Mouse (Mus musculus) inflammation-experienced regulatory T-cells, adult 6 months (primary cell): Measurements from ENCODE around the gene Abca17. TPM values are rescaled to one million over a fixed set of nuclear protein-coding genes. Genes with fewer than 3 reads are reported as not detected.
A peak's percentile ranks its signal among the peaks of the same experiment; 100 is the strongest.

Source experiments
- ATAC-seq: one replicate; pipeline ENCODE4 v1.8.0; 2017
- polyA plus RNA-seq, 3 experiments: library from polyadenylated mRNA; unstranded; fragments of 100-300 nt; shearing (Covaris generic); gene quantifications; one replicate each; pipeline ENCODE4 v1.2.1; 2017

Abca17 gene
- polyA plus RNA-seq, 3 experiments from 2014 or later = not detected

DNA sequence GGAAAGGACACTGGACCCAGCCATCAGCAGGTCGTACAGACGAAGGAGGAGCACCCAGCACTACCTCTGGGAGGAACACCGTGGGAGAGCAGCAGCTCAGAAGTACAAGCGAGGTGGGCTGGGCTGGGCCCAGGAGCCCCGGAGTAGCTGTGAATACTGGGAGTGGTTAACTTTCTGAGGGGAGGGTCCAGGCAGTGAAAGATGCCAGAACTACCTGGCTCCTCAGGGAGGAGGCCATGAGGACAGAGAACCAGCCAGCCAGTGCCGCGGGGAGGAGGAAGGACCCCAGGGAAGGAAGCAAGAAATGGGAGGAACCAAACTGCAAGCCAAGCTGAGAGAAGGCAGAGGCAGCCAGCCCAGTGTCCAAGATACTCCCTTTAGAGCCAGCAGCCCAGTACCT, 122.9 kb downstream of the Abca17 start:
- ATAC-seq = no peak

DNA sequence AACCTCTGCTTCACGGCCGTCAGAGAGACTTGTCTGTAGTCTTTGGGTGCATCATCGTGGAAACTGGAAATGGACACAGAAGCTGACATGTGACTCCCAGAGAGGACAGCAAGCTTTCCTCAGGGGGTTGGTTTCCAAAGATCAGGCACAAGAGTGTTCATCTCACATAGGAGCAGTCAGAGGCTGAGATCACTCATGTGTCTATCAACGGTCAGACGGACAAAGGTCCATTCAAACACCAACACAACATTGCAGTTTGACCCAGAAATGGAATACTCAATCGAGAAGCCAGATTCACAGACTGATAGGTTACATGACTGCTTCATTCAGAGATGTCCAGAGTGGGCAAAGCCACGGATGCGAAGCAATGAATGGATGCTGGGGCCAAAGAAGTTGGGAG, 124.1 kb downstream of the Abca17 start:
- ATAC-seq = no peak

GRCm38 (mm10) chr17:24225851-24226250, 125.0 kb downstream of the Abca17 start:
- no peak for ATAC-seq

- ATAC-seq = no peak
Observed at GRCm38 (mm10) chr17:24224741-24225140, 126.1 kb downstream of the Abca17 start.

GRCm38 (mm10) chr17:24223513-24223912, 127.4 kb downstream of the Abca17 start:
- ATAC-seq = no peak

DNA sequence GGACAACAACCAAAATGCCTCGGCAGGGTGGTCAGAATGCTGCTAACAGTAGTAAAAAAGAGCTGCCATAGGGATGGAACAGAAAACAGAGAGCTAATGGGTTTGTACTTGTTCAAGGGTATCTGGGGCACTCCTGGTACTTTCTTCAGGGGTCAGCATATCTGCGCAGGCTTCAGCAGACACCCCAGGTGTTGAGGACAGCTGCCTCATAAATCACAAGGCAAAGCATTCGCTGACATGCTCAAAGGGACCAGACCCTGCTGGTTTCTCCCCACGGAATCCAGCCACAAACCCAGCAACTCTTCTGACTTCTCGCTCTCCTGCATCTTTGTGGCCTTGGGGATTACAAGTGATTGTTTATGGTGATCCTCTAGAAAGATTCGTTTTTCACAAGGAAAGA, 128.2 kb downstream of the Abca17 start:
- ATAC-seq = no peak

DNA sequence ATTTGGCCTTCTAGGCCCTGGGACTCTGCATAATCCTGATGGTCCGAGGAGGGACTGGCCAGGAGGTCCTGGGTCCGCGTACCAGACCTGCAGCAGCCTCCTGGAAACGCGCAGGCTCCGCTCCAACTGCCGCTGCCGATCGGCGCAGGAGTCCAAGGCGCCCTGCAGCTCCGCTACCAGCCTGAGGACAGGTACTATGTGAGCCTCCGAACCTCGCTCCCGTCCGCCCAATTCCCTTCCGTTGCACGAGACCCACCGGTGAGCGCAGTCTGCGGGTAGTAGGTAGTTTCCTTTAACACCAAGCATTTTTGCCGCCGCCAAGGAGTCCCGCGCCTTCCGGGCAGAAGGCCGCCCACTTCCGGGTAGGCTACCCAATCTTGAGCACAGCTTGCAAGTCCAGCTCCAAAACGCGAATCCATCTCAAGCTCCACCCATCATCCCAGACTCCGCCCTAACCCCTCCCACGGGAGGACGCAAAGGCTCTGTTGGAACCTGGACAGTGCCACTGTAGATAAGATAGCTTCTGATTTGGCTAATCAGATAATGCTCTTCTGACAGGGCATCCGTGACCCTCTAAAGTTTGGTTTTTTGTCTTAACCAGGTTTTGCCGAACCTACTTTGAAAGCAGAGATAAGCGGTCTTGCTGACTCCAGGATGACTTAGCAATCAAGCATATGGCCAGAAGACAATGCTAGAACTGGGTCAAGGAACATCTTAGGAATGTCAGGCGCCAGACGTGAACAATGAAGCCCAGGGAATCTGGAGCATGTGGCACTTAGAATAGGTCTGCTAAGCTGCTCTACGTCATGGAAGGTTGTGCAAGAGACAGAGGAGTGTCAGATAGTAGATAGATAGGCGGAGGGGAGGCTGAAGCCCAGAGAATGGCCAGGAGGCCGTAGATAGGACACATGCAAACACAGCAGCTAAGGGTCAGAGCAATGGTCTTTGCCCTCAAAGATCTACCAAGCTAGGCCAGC, 130.1 kb downstream of the Abca17 start, which contains the start of gene Tedc2:
Tedc2 (minus strand) TSS at position 417 of the 977 bp plus-strand sequence.
- ATAC-seq = peak; percentile 98

GRCm38 (mm10) chr17:24216836-24217235, 134.0 kb downstream of the Abca17 start:
- ATAC-seq = no peak

Other genes with a start within 250 kb of the Abca17 start
- gene Pdpk1, start 200.1 kb downstream of the Abca17 start, polyA plus RNA-seq = 10 to 100 TPM; 34.1 to 47.4 (median 39.7) TPM
- 10 to 100 TPM; 21.6 to 30.0 (median 29.7) TPM for gene Amdhd2, start 187.3 kb downstream of the Abca17 start, polyA plus RNA-seq
- gene Atp6v0c, start 181.4 kb downstream of the Abca17 start, polyA plus RNA-seq = 100 to 1,000 TPM; 164 to 208 (median 177) TPM
- gene Tbc1d24, start 145.5 kb downstream of the Abca17 start, polyA plus RNA-seq = 1 to 10 TPM in 2 of 3 experiments, under 1 TPM in 1; 0.66 to 1.4 (median 1.0) TPM
- not detected for gene Ntn3, start 141.5 kb downstream of the Abca17 start, polyA plus RNA-seq
- gene Tedc2, start 130.2 kb downstream of the Abca17 start, polyA plus RNA-seq = 1 to 10 TPM; 7.2 to 9.5 (median 9.1) TPM
- gene Ccnf, start 99.6 kb downstream of the Abca17 start, polyA plus RNA-seq = 10 to 100 TPM in 1 of 3 experiments, 1 to 10 TPM in 2; 3.4 to 43.6 (median 6.3) TPM
- 10 to 100 TPM; 17.8 to 31.2 (median 26.3) TPM for gene Abca3, start 882 bp upstream of the Abca17 start, polyA plus RNA-seq
- 100 to 1,000 TPM; 118 to 138 (median 130) TPM for gene Rnps1, start 63.5 kb upstream of the Abca17 start, polyA plus RNA-seq
- gene Eci1, start 75.6 kb upstream of the Abca17 start, polyA plus RNA-seq = 10 to 100 TPM; 52.4 to 61.7 (median 59.7) TPM
- 1 to 10 TPM; 2.9 to 6.5 (median 4.8) TPM for gene Dnase1l2, start 92.0 kb upstream of the Abca17 start, polyA plus RNA-seq
- gene E4f1, start 119.2 kb upstream of the Abca17 start, polyA plus RNA-seq = 10 to 100 TPM; 22.1 to 49.8 (median 23.6) TPM
- gene Pgp, start 119.3 kb upstream of the Abca17 start, polyA plus RNA-seq = 1 to 10 TPM; 3.5 to 6.9 (median 4.6) TPM
- not detected for gene Bricd5, start 122.8 kb upstream of the Abca17 start, polyA plus RNA-seq
- 10 to 100 TPM; 14.0 to 14.9 (median 14.5) TPM for gene Mlst8, start 128.0 kb upstream of the Abca17 start, polyA plus RNA-seq
- under 1 TPM in 2 of 3 experiments, not detected in 1; 0.16 to 0.23 TPM for gene Caskin1, start 137.5 kb upstream of the Abca17 start, polyA plus RNA-seq
- gene Traf7, start 176.9 kb upstream of the Abca17 start, polyA plus RNA-seq = 10 to 100 TPM; 45.5 to 54.2 (median 53.7) TPM
- 1 to 10 TPM; 1.1 to 6.5 (median 2.0) TPM for gene Rab26, start 183.1 kb upstream of the Abca17 start, polyA plus RNA-seq
- 10 to 100 TPM in 2 of 3 experiments, 1 to 10 TPM in 1; 9.9 to 32.6 (median 22.6) TPM for gene Pkd1, start 198.8 kb upstream of the Abca17 start, polyA plus RNA-seq